Mouse (Mus musculus): ENCODE results near the gene Tgm6. TPM values are rescaled to one million over a fixed set of nuclear protein-coding genes. Genes with fewer than 3 reads are reported as not detected.

Tgm6 gene
- polyA plus RNA-seq, 1 experiment from 2014 or later, result not detected

- H3K4me1 ChIP-seq (ENCODE audit: insufficient read depth), result no peaks in the 10 kb centered on the region
- no peaks in the 10 kb centered on the region for H3K36me3 ChIP-seq (ENCODE audit: insufficient read depth)
- no peaks in the 10 kb centered on the region for H3K9me3 ChIP-seq (ENCODE audit: low read depth, low read length)
- ATAC-seq (ENCODE audit: insufficient read depth) (no peak), DNase-seq (no peak)
- no peak overlapping the region for H3K4me3 ChIP-seq (ENCODE audit: low read depth, low read length)
- no peak overlapping the region for H3K27ac ChIP-seq (ENCODE audit: low read depth)
- WGBS, result 42% methylated on average over 1 of the region's 1 CpGs
- H3K9ac ChIP-seq, result no peak overlapping the region
- no peak for TF ChIP-seq CTCF (IDR thresholded peaks at IDR 0.05; ENCODE audit: low read depth)
- H3K4me2 ChIP-seq, result no peak overlapping the region
- no peaks in the 10 kb centered on the region for H3K27me3 ChIP-seq (ENCODE audit: insufficient read depth, low read length)
Observed at GRCm38 (mm10) chr2:130126073-130126472, 13.9 kb downstream of the Tgm6 start.

GRCm38 (mm10) chr2:130129687-130130086 is 17.5 kb downstream of the Tgm6 start:
- no peak for TF ChIP-seq CTCF (IDR thresholded peaks at IDR 0.05; ENCODE audit: low read depth)

GRCm38 (mm10) chr2:130143011-130143410 is 30.8 kb downstream of the Tgm6 start:
- DNase-seq, result no peak
- ATAC-seq (ENCODE audit: insufficient read depth), result no peak
- WGBS, result 84% methylated on average over 8 of the region's 8 CpGs

More at GRCm38 (mm10) chr2:130129687-130130086, 17.5 kb downstream of the Tgm6 start:
- no peak for DNase-seq
- Histone ChIP-seq H3K9ac (no peak overlapping the region), H3K27ac (ENCODE audit: low read depth) (no peak overlapping the region), H3K4me3 (ENCODE audit: low read depth, low read length) (no peak overlapping the region), H3K36me3 (ENCODE audit: insufficient read depth) (no peaks in the 10 kb centered on the region), H3K9me3 (ENCODE audit: low read depth, low read length) (no peaks in the 10 kb centered on the region), H3K27me3 (ENCODE audit: insufficient read depth, low read length) (no peaks in the 10 kb centered on the region), H3K4me1 (ENCODE audit: insufficient read depth) (no peaks in the 10 kb centered on the region), H3K4me2 (no peak overlapping the region)
- 28% methylated on average over 1 of the region's 1 CpGs for WGBS
- no peak for ATAC-seq (ENCODE audit: insufficient read depth)

GRCm38 (mm10) chr2:130144703-130145324 is 32.6 kb downstream of the Tgm6 start:
- ATAC-seq (ENCODE audit: insufficient read depth), result no peak
- WGBS, result 71% methylated on average over 23 of the region's 23 CpGs
- H3K27ac ChIP-seq (ENCODE audit: low read depth), result no peak overlapping the region

More at GRCm38 (mm10) chr2:130143011-130143410, 30.8 kb downstream of the Tgm6 start:
- Histone ChIP-seq H3K27me3 (ENCODE audit: insufficient read depth, low read length) (no peaks in the 10 kb centered on the region), H3K9me3 (ENCODE audit: low read depth, low read length) (no peaks in the 10 kb centered on the region), H3K4me1 (ENCODE audit: insufficient read depth) (no peaks in the 10 kb centered on the region), H3K4me3 (ENCODE audit: low read depth, low read length) (no peak overlapping the region), H3K27ac (ENCODE audit: low read depth) (no peak overlapping the region), H3K9ac (no peak overlapping the region), H3K36me3 (ENCODE audit: insufficient read depth) (no peaks in the 10 kb centered on the region), H3K4me2 (no peak overlapping the region)
- TF ChIP-seq CTCF (IDR thresholded peaks at IDR 0.05; ENCODE audit: low read depth), result no peak

GRCm38 (mm10) chr2:130146089-130146668 is 34.0 kb downstream of the Tgm6 start:
- no peak overlapping the region for H3K27ac ChIP-seq (ENCODE audit: low read depth)
- H3K4me2 ChIP-seq, result no peak overlapping the region
- 76% methylated on average over 5 of the region's 5 CpGs for WGBS
- no peaks in the 10 kb centered on the region for H3K9me3 ChIP-seq (ENCODE audit: low read depth, low read length)
- DNase-seq (no peak), ATAC-seq (ENCODE audit: insufficient read depth) (no peak)
- no peaks in the 10 kb centered on the region for H3K4me1 ChIP-seq (ENCODE audit: insufficient read depth)
- no peaks in the 10 kb centered on the region for H3K27me3 ChIP-seq (ENCODE audit: insufficient read depth, low read length)
- H3K4me3 ChIP-seq (ENCODE audit: low read depth, low read length), result no peak overlapping the region
- H3K9ac ChIP-seq, result no peak overlapping the region
- no peak for TF ChIP-seq CTCF (IDR thresholded peaks at IDR 0.05; ENCODE audit: low read depth)
- no peaks in the 10 kb centered on the region for H3K36me3 ChIP-seq (ENCODE audit: insufficient read depth)

More at GRCm38 (mm10) chr2:130144703-130145324, 32.6 kb downstream of the Tgm6 start:
- no peaks in the 10 kb centered on the region for H3K36me3 ChIP-seq (ENCODE audit: insufficient read depth)
- no peak for TF ChIP-seq CTCF (IDR thresholded peaks at IDR 0.05; ENCODE audit: low read depth)
- no peak overlapping the region for H3K9ac ChIP-seq
- H3K4me2 ChIP-seq, result no peak overlapping the region
- no peak overlapping the region for H3K4me3 ChIP-seq (ENCODE audit: low read depth, low read length)
- DNase-seq, result no peak
- H3K27me3 ChIP-seq (ENCODE audit: insufficient read depth, low read length), result no peaks in the 10 kb centered on the region
- no peaks in the 10 kb centered on the region for H3K4me1 ChIP-seq (ENCODE audit: insufficient read depth)
- H3K9me3 ChIP-seq (ENCODE audit: low read depth, low read length), result no peaks in the 10 kb centered on the region

- Histone ChIP-seq H3K4me3 (ENCODE audit: low read depth, low read length) (no peak overlapping the region), H3K4me1 (ENCODE audit: insufficient read depth) (no peaks in the 10 kb centered on the region), H3K4me2 (no peak overlapping the region), H3K9me3 (ENCODE audit: low read depth, low read length) (no peaks in the 10 kb centered on the region), H3K36me3 (ENCODE audit: insufficient read depth) (no peaks in the 10 kb centered on the region), H3K27ac (ENCODE audit: low read depth) (no peak overlapping the region), H3K9ac (no peak overlapping the region), H3K27me3 (ENCODE audit: insufficient read depth, low read length) (no peaks in the 10 kb centered on the region)
- TF ChIP-seq CTCF (IDR thresholded peaks at IDR 0.05; ENCODE audit: low read depth), result no peak
- DNase-seq, result no peak
- ATAC-seq (ENCODE audit: insufficient read depth), result no peak
- 79% methylated on average over 3 of the region's 3 CpGs for WGBS
Observed at GRCm38 (mm10) chr2:130155171-130155570, 43.0 kb downstream of the Tgm6 start.

GRCm38 (mm10) chr2:130155851-130156250 is 43.6 kb downstream of the Tgm6 start:
- Histone ChIP-seq H3K27me3 (ENCODE audit: insufficient read depth, low read length) (no peaks in the 10 kb centered on the region), H3K4me1 (ENCODE audit: insufficient read depth) (no peaks in the 10 kb centered on the region), H3K4me2 (no peak overlapping the region), H3K9ac (no peak overlapping the region), H3K27ac (ENCODE audit: low read depth) (no peak overlapping the region), H3K9me3 (ENCODE audit: low read depth, low read length) (no peaks in the 10 kb centered on the region), H3K36me3 (ENCODE audit: insufficient read depth) (no peaks in the 10 kb centered on the region), H3K4me3 (ENCODE audit: low read depth, low read length) (no peak overlapping the region)
- ATAC-seq (ENCODE audit: insufficient read depth) (no peak), DNase-seq (no peak)
- TF ChIP-seq CTCF (IDR thresholded peaks at IDR 0.05; ENCODE audit: low read depth), result no peak
